Comparison of ENCODE assay signal across 11 mouse cellular contexts in genomic region chr15:83030884-83031283, GRCm38 (mm10). TPM values are rescaled to one million over a fixed set of nuclear protein-coding genes. Genes with fewer than 3 reads are reported as not detected.
DNase-seq lines count a peak whose midpoint lies in the region; ATAC-seq lines count a peak whose summit lies in the region.
"Had no signal": no experiment of that assay in that cellular context is flagged by ENCODE, and none has a peak within 500 bp of the region (broad histone marks: within the 10 kb centered on the region; RNA-seq: fewer than 3 reads in every experiment).

No protein-coding gene starts in this region.

- H3K27ac ChIP-seq in hindbrain, embryonic 12.5 days: peak overlapping the region; percentile 66; the same call in 1 of the 2 replicates
- H3K27ac ChIP-seq in hindbrain, embryonic 11.5 days (ENCODE audit: low read depth, low read length): no peak overlapping the region
- peak overlapping the region; percentile 76 for H3K27ac ChIP-seq in midbrain, embryonic 12.5 days (replicated peaks)
- no peak overlapping the region for H3K27ac ChIP-seq in midbrain, embryonic 14.5 days (replicated peaks; ENCODE audit: low read depth, low read length)

- H3K36me3 ChIP-seq in hindbrain, embryonic 12.5 days: no peaks in the 10 kb centered on the region
- no peaks in the 10 kb centered on the region for H3K36me3 ChIP-seq in hindbrain, embryonic 11.5 days (ENCODE audit: control insufficient read depth, insufficient read depth, low read length)
- H3K36me3 ChIP-seq in midbrain, embryonic 12.5 days: no peaks in the 10 kb centered on the region
- H3K36me3 ChIP-seq in midbrain, embryonic 14.5 days (ENCODE audit: control insufficient read depth, insufficient read depth, low read length): no peaks in the 10 kb centered on the region

- WGBS in hindbrain, embryonic 12.5 days: 65% methylated on average over 4 of the region's 4 CpGs
- 53% methylated on average over 4 of the region's 4 CpGs for whole genome bisulfite sequencing in hindbrain, embryonic 11.5 days
- 58% methylated on average over 4 of the region's 4 CpGs for WGBS in midbrain, embryonic 12.5 days
- 67% methylated on average over 4 of the region's 4 CpGs for WGBS in midbrain, embryonic 14.5 days

- no peak for DNase-seq in hindbrain, embryonic 11.5 days (ENCODE audit: low spot score)
- no peak for DNase-seq in midbrain, embryonic 14.5 days
- peak; percentile 42 to 45 for DNase-seq in lung, postnatal 4 days
- no peak for DNase-seq in urinary bladder, postnatal 4 days (ENCODE audit: low spot score in 2 of 2)
- no peak for DNase-seq in cerebellum, postnatal 14 days
- DNase-seq in kidney, postnatal 25 days: no peak
- DNase-seq: gastrocnemius, postnatal 14 days; kidney, postnatal 14 days; retina, postnatal 1 day had no signal

- 0 out of 2 replicates have a peak overlapping the region, but pooled peaks have one; percentile 23 for H3K9ac ChIP-seq in hindbrain, embryonic 12.5 days
- no peak overlapping the region for H3K9ac ChIP-seq in hindbrain, embryonic 11.5 days (ENCODE audit: low read depth, low read length)
- no peak overlapping the region for H3K9ac ChIP-seq in midbrain, embryonic 12.5 days (replicated peaks)
- no peak overlapping the region for H3K9ac ChIP-seq in midbrain, embryonic 14.5 days (replicated peaks; ENCODE audit: low read length)

- H3K27me3 ChIP-seq in hindbrain, embryonic 12.5 days: peaks cover 47% of the 10 kb centered on the region
- 0 out of 2 replicates have a peak, but pooled peaks cover 10% of the 10 kb centered on the region for H3K27me3 ChIP-seq in hindbrain, embryonic 11.5 days (ENCODE audit: control insufficient read depth, insufficient read depth, low read length)
- peaks cover 66% of the 10 kb centered on the region for H3K27me3 ChIP-seq in midbrain, embryonic 12.5 days
- no peaks in the 10 kb centered on the region; the same call in 1 of the 2 replicates for H3K27me3 ChIP-seq in midbrain, embryonic 14.5 days (ENCODE audit: control insufficient read depth, insufficient read depth, low read length)

- ATAC-seq in hindbrain, embryonic 12.5 days (ENCODE audit: low FRiP score): no peak
- ATAC-seq in hindbrain, embryonic 11.5 days (ENCODE audit: low FRiP score): no peak
- no peak for ATAC-seq in midbrain, embryonic 12.5 days (ENCODE audit: low FRiP score, low read depth)
- no peak for ATAC-seq in midbrain, embryonic 14.5 days (ENCODE audit: low FRiP score, low TSS enrichment)

- H3K4me1 ChIP-seq in hindbrain, embryonic 12.5 days: peaks cover 44% of the 10 kb centered on the region
- peaks cover 30% of the 10 kb centered on the region for H3K4me1 ChIP-seq in hindbrain, embryonic 11.5 days (replicated peaks; ENCODE audit: control insufficient read depth, insufficient read depth, low read length)
- peaks cover 60% of the 10 kb centered on the region for H3K4me1 ChIP-seq in midbrain, embryonic 12.5 days
- peaks cover 51% of the 10 kb centered on the region for H3K4me1 ChIP-seq in midbrain, embryonic 14.5 days (ENCODE audit: control insufficient read depth, insufficient read depth, low read length)

- no peak overlapping the region for H3K4me3 ChIP-seq in hindbrain, embryonic 12.5 days
- H3K4me3 ChIP-seq in hindbrain, embryonic 11.5 days (ENCODE audit: low read depth, low read length): no peak overlapping the region
- H3K4me3 ChIP-seq in midbrain, embryonic 12.5 days: no peak overlapping the region
- H3K4me3 ChIP-seq in midbrain, embryonic 14.5 days (replicated peaks; ENCODE audit: low read depth, low read length): no peak overlapping the region

- no peaks in the 10 kb centered on the region for H3K9me3 ChIP-seq in hindbrain, embryonic 12.5 days (replicated peaks)
- H3K9me3 ChIP-seq in hindbrain, embryonic 11.5 days (ENCODE audit: control insufficient read depth, low read length): no peaks in the 10 kb centered on the region
- H3K9me3 ChIP-seq in midbrain, embryonic 12.5 days: no peaks in the 10 kb centered on the region
- H3K9me3 ChIP-seq in midbrain, embryonic 14.5 days (ENCODE audit: control insufficient read depth, low read length): no peaks in the 10 kb centered on the region

- H3K4me2 ChIP-seq in hindbrain, embryonic 12.5 days (replicated peaks): no peak overlapping the region
- no peak overlapping the region for H3K4me2 ChIP-seq in hindbrain, embryonic 11.5 days (replicated peaks; ENCODE audit: low read depth, low read length)
- H3K4me2 ChIP-seq in midbrain, embryonic 12.5 days (replicated peaks): no peak overlapping the region
- H3K4me2 ChIP-seq in midbrain, embryonic 14.5 days (ENCODE audit: low read length): no peak overlapping the region

RNA-seq across cellular contexts. Expression of gene Nfam1, which starts 2.2 kb away (rescaled TPM):
- 1.9 and 2.2 TPM in 2 replicates for polyA plus RNA-seq in hindbrain, embryonic 12.5 days (2016; fragmentation: Nextera tagmentation; extraction: Ambion mirVana)
- polyA plus RNA-seq in hindbrain, embryonic 11.5 days (2014; fragmentation: Nextera tagmentation; extraction: Ambion mirVana): 2.1 and 2.3 TPM in 2 replicates
- polyA plus RNA-seq in midbrain, embryonic 12.5 days (2016; fragmentation: Nextera tagmentation; extraction: Ambion mirVana): 3.3 and 4.2 TPM in 2 replicates
- 1.2 and 2.9 TPM in 2 replicates for polyA plus RNA-seq in midbrain, embryonic 14.5 days (2014; fragmentation: Nextera tagmentation; extraction: Ambion mirVana)

RNA-seq across cellular contexts. Expression of gene Tcf20, which starts 43.2 kb away (rescaled TPM):
- polyA plus RNA-seq in hindbrain, embryonic 12.5 days (2016; fragmentation: Nextera tagmentation; extraction: Ambion mirVana): 12.4 and 14.0 TPM in 2 replicates
- 12.6 and 14.8 TPM in 2 replicates for polyA plus RNA-seq in hindbrain, embryonic 11.5 days (2014; fragmentation: Nextera tagmentation; extraction: Ambion mirVana)
- 13.7 TPM in 2 replicates for polyA plus RNA-seq in midbrain, embryonic 12.5 days (2016; fragmentation: Nextera tagmentation; extraction: Ambion mirVana)
- polyA plus RNA-seq in midbrain, embryonic 14.5 days (2014; fragmentation: Nextera tagmentation; extraction: Ambion mirVana): 17.8 and 18.0 TPM in 2 replicates

RNA-seq across cellular contexts. Expression of gene Serhl, which starts 58.4 kb away (rescaled TPM):
- polyA plus RNA-seq in hindbrain, embryonic 12.5 days (2016; fragmentation: Nextera tagmentation; extraction: Ambion mirVana): 44.3 and 46.1 TPM in 2 replicates
- 40.2 and 42.6 TPM in 2 replicates for polyA plus RNA-seq in hindbrain, embryonic 11.5 days (2014; fragmentation: Nextera tagmentation; extraction: Ambion mirVana)
- polyA plus RNA-seq in midbrain, embryonic 12.5 days (2016; fragmentation: Nextera tagmentation; extraction: Ambion mirVana): 42.6 and 43.0 TPM in 2 replicates
- 23.1 and 24.7 TPM in 2 replicates for polyA plus RNA-seq in midbrain, embryonic 14.5 days (2014; fragmentation: Nextera tagmentation; extraction: Ambion mirVana)

Comparison
In these comparisons a context has a peak if more than half of its experiments do, and no peak if none do; other contexts are left out.
1. H3K27ac ChIP-seq: peak in hindbrain, embryonic 12.5 days (single experiment) and midbrain, embryonic 12.5 days (single experiment); none in hindbrain, embryonic 11.5 days (single experiment) and midbrain, embryonic 14.5 days (single experiment).
2. DNase-seq: peak in lung, postnatal 4 days (2 of 2); none in hindbrain, embryonic 11.5 days (single experiment), midbrain, embryonic 14.5 days (single experiment), urinary bladder, postnatal 4 days (0 of 2), cerebellum, postnatal 14 days (0 of 2) and kidney, postnatal 25 days (0 of 2).